ENCODE assay signal across 10 mouse cellular contexts in the genomic region with DNA sequence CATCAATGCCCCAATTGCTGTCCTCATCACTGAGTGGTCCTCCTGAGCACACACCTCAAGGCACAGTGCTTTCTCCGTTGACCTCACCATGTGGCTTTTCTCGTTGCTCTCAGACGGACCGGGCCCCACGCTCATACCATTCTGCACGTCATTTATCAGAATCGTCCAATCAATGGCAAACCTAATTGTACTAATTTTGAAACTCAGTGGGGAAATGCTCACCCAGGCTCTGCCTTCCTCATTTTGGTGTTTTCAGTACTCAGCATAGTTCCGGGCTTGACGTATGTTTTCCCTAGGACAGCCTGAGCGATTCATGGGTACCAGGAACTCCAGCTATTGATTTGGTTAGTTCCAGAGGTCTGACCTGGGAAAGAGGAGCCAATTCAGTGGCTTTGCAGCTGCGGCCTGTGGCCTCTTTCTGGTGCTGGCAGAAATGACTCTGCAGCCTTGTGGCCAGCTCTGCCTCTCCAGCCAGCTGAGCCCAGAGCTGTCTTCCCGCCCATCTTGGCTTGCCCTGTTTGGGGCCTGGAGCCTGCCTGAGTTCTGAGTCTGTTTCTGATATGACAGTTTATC. TPM values are rescaled to one million over a fixed set of nuclear protein-coding genes. Genes with fewer than 3 reads are reported as not detected.
DNase-seq lines count a peak whose midpoint lies in the region; ATAC-seq lines count a peak whose summit lies in the region.
"Had no signal": no experiment of that assay in that cellular context is flagged by ENCODE, and none has a peak within 500 bp of the region (broad histone marks: within the 10 kb centered on the region; RNA-seq: fewer than 3 reads in every experiment).

No protein-coding gene starts in this region.

- no peak for ATAC-seq in heart, embryonic 11.5 days (replicated peaks; ENCODE audit: insufficient number of reproducible peaks, low FRiP score, low TSS enrichment)
- ATAC-seq in common myeloid progenitor, adult 5-6 weeks (replicated peaks; ENCODE audit: low read depth, poor library complexity, severe bottlenecking) = peak; percentile 65
- ATAC-seq in hematopoietic stem cell, adult 5-6 weeks (replicated peaks in 1 of 2; ENCODE audit: insufficient read depth in 1 of 2, low FRiP score in 2 of 2, low TSS enrichment in 1 of 2, low read depth in 1 of 2, poor library complexity in 2 of 2, severe bottlenecking in 2 of 2) = peak; percentile 39 to 52
- ATAC-seq: forebrain, postnatal 0 days had no signal

- H3K36me3 ChIP-seq in heart, embryonic 11.5 days (ENCODE audit: control insufficient read depth, insufficient read depth, low read length) = no peaks in the 10 kb centered on the region
- H3K36me3 ChIP-seq in limb, embryonic 10.5 days = no peaks in the 10 kb centered on the region

- H3K4me1 ChIP-seq in heart, embryonic 11.5 days (ENCODE audit: control insufficient read depth, insufficient read depth, low read length) = 0 out of 2 replicates have a peak, but pooled peaks cover 3% of the 10 kb centered on the region
- no peaks in the 10 kb centered on the region for H3K4me1 ChIP-seq in limb, embryonic 10.5 days

- no peak overlapping the region for H3K4me2 ChIP-seq in heart, embryonic 11.5 days
- H3K4me2 ChIP-seq: lung, embryonic 14.5 days had no signal

- H3K27ac ChIP-seq in heart, embryonic 11.5 days (ENCODE audit: low read depth, low read length) = no peak overlapping the region
- H3K27ac ChIP-seq in limb, embryonic 10.5 days = no peak overlapping the region; the same call in 1 of the 2 replicates

- no peaks in the 10 kb centered on the region for H3K9me3 ChIP-seq in heart, embryonic 11.5 days (replicated peaks; ENCODE audit: control insufficient read depth, low read length)
- no peaks in the 10 kb centered on the region for H3K9me3 ChIP-seq in limb, embryonic 10.5 days (replicated peaks)

- DNase-seq in heart, adult 18-20 months = peak; percentile 65 to 75
- DNase-seq in A20 (ENCODE audit: low read depth, low spot score) = peak; percentile 90
- no peak for DNase-seq in embryo, embryonic 10.5 days (ENCODE audit: low spot score)
- no peak for DNase-seq in right cerebral cortex, postnatal 10 days (ENCODE audit: low spot score in 2 of 2)
- no peak for DNase-seq in limb, embryonic 10.5 days (ENCODE audit: low spot score)
- DNase-seq: forebrain, postnatal 0 days; lung, embryonic 14.5 days had no signal

- WGBS in heart, embryonic 11.5 days (ENCODE audit: insufficient replicate concordance) = 79% methylated on average over 12 of the region's 12 CpGs
- 87% methylated on average over 12 of the region's 12 CpGs for WGBS in limb, embryonic 10.5 days

- H3K27me3 ChIP-seq in heart, embryonic 11.5 days (ENCODE audit: control insufficient read depth, insufficient read depth, low read length) = no peaks in the 10 kb centered on the region
- no peaks in the 10 kb centered on the region for H3K27me3 ChIP-seq in limb, embryonic 10.5 days (ENCODE audit: low read depth, poor library complexity, severe bottlenecking)

- no peak overlapping the region for H3K9ac ChIP-seq in heart, embryonic 11.5 days (ENCODE audit: low read depth, low read length)
- H3K9ac ChIP-seq: forebrain, postnatal 0 days; lung, embryonic 14.5 days had no signal

- no peak overlapping the region for H3K4me3 ChIP-seq in heart, embryonic 11.5 days (ENCODE audit: low read depth, low read length)
- no peak overlapping the region for H3K4me3 ChIP-seq in limb, embryonic 10.5 days

RNA-seq across cellular contexts. Expression of a gene that starts 30.2 kb away (rescaled TPM):
- total RNA-seq in heart, adult 18-20 months (2021) = under 1 TPM in 1 of 2 experiments, not detected in 1; 0.08 TPM
- 0.31 and 0.59 TPM in 2 replicates for polyA plus RNA-seq in heart, embryonic 11.5 days (2014; fragmentation: Nextera tagmentation; extraction: Ambion mirVana)
- total RNA-seq in common myeloid progenitor, adult 5-6 weeks (2017) = not detected in 2 replicates
- total RNA-seq in hematopoietic stem cell, adult 5-6 weeks (2017) = not detected in 2 replicates
- polyA plus RNA-seq in limb, embryonic 10.5 days (2016; fragmentation: Nextera tagmentation; extraction: Ambion mirVana) = 0.03 and 0.08 TPM in 2 replicates

RNA-seq across cellular contexts. Expression of a gene that starts 40.5 kb away (rescaled TPM):
- 1 to 10 TPM; 3.3 to 8.3 TPM for total RNA-seq in heart, adult 18-20 months (2021)
- 9.1 and 11.4 TPM in 2 replicates for polyA plus RNA-seq in heart, embryonic 11.5 days (2014; fragmentation: Nextera tagmentation; extraction: Ambion mirVana)
- total RNA-seq in common myeloid progenitor, adult 5-6 weeks (2017) = 25.1 and 30.9 TPM in 2 replicates
- total RNA-seq in hematopoietic stem cell, adult 5-6 weeks (2017) = 17.2 and 23.9 TPM in 2 replicates
- polyA plus RNA-seq in limb, embryonic 10.5 days (2016; fragmentation: Nextera tagmentation; extraction: Ambion mirVana) = 10.6 and 12.5 TPM in 2 replicates

RNA-seq across cellular contexts. Expression of a gene that starts 52.3 kb away (rescaled TPM):
- 10 to 100 TPM; 11.3 to 12.9 TPM for total RNA-seq in heart, adult 18-20 months (2021)
- 12.4 and 15.1 TPM in 2 replicates for polyA plus RNA-seq in heart, embryonic 11.5 days (2014; fragmentation: Nextera tagmentation; extraction: Ambion mirVana)
- 8.3 and 12.9 TPM in 2 replicates for total RNA-seq in common myeloid progenitor, adult 5-6 weeks (2017)
- total RNA-seq in hematopoietic stem cell, adult 5-6 weeks (2017) = 9.0 and 17.9 TPM in 2 replicates
- 22.0 and 25.6 TPM in 2 replicates for polyA plus RNA-seq in limb, embryonic 10.5 days (2016; fragmentation: Nextera tagmentation; extraction: Ambion mirVana)

RNA-seq across cellular contexts. Expression of a gene that starts 54.8 kb away (rescaled TPM):
- total RNA-seq in heart, adult 18-20 months (2021) = 1 to 10 TPM; 4.5 to 5.0 TPM
- polyA plus RNA-seq in heart, embryonic 11.5 days (2014; fragmentation: Nextera tagmentation; extraction: Ambion mirVana) = 2.9 and 3.1 TPM in 2 replicates
- 2.0 and 5.0 TPM in 2 replicates for total RNA-seq in common myeloid progenitor, adult 5-6 weeks (2017)
- total RNA-seq in hematopoietic stem cell, adult 5-6 weeks (2017) = 3.1 and 3.8 TPM in 2 replicates
- 4.1 and 5.6 TPM in 2 replicates for polyA plus RNA-seq in limb, embryonic 10.5 days (2016; fragmentation: Nextera tagmentation; extraction: Ambion mirVana)

Comparison
In these comparisons a context has a peak if more than half of its experiments do, and no peak if none do; other contexts are left out.
1. DNase-seq: peak in heart, adult 18-20 months (2 of 2) and A20 (single experiment); none in embryo, embryonic 10.5 days (single experiment), right cerebral cortex, postnatal 10 days (0 of 2) and limb, embryonic 10.5 days (single experiment).